Mouse (Mus musculus) heart, postnatal 0 days (tissue): ENCODE results near the gene Bhlha15. TPM values are rescaled to one million over a fixed set of nuclear protein-coding genes. Genes with fewer than 3 reads are reported as not detected.

Source experiments
- ATAC-seq: fragments of 200-750 bp; cut with Nextera tagmentation; 2 replicates; pipeline ENCODE4 v1.8.0; 2017; ENCODE audit warnings: low read depth, moderate number of reproducible peaks, moderate library complexity; ENCODE audit not compliant: insufficient read depth
- DNase-seq: peaks from one replicate; pipeline ENCODE4 v3.0.0-alpha.2; 2016; ENCODE audit warnings: low spot score
- H3K27ac ChIP-seq: fragments of 300-500 bp; sonication (generic); 2 replicates; pipeline ENCODE4 v1.5.1; 2014; ENCODE audit warnings: low read depth, mild to moderate bottlenecking
- H3K27me3 ChIP-seq: fragments of 300-500 bp; sonication (generic); 2 replicates; pipeline ENCODE4 v1.6.1; 2014; ENCODE audit warnings: low read length, mixed read lengths; ENCODE audit not compliant: control insufficient read depth, insufficient read depth
- H3K36me3 ChIP-seq: fragments of 300-500 bp; sonication (generic); replicated peaks from 2 replicates; pipeline ENCODE4 v1.6.1; 2014; ENCODE audit warnings: low read length, mixed read lengths; ENCODE audit not compliant: control insufficient read depth, insufficient read depth
- H3K4me1 ChIP-seq: fragments of 300-500 bp; sonication (generic); 2 replicates; pipeline ENCODE4 v1.6.1; 2014; ENCODE audit warnings: antibody characterized with exemption; ENCODE audit not compliant: control insufficient read depth, insufficient read depth
- H3K4me2 ChIP-seq: fragments of 300-500 bp; sonication (generic); 2 replicates; pipeline ENCODE4 v1.6.1; 2014; ENCODE audit warnings: low read depth, mild to moderate bottlenecking, low read length, moderate library complexity
- H3K4me3 ChIP-seq: fragments of 300-500 bp; sonication (generic); 2 replicates; pipeline ENCODE4 v1.5.1; 2014; ENCODE audit warnings: low read depth, low read length
- H3K9ac ChIP-seq: fragments of 300-500 bp; sonication (generic); replicated peaks from 2 replicates; pipeline ENCODE4 v1.6.1; 2014; ENCODE audit warnings: low read depth, low read length, mixed read lengths
- H3K9me3 ChIP-seq: fragments of 300-500 bp; sonication (generic); replicated peaks from 2 replicates; pipeline ENCODE4 v1.6.1; 2016; ENCODE audit warnings: low read length; ENCODE audit not compliant: control insufficient read depth
- CTCF ChIP-seq: IDR thresholded peaks from 2 replicates; pipeline ENCODE4 v1.5.1; 2016; ENCODE audit warnings: antibody characterized with exemption, control low read depth, low read depth
- EP300 ChIP-seq: IDR thresholded peaks from 2 replicates; pipeline ENCODE4 v1.6.1; 2016; ENCODE audit warnings: antibody characterized with exemption, low read depth
- WGBS: fragments of 180-500 bp; shearing (Covaris S2); extraction: QIAGEN DNeasy Blood & Tissue Kit; methylation state at CpG from one replicate; pipeline ENCODE4 v1.1.7; 2014; 5-methylcytosine and 5-hydroxymethylcytosine counted together
- polyA plus RNA-seq: library from polyadenylated mRNA; unstranded; fragments of >200 nt; fragmentation: Nextera tagmentation; extraction: Ambion mirVana; gene quantifications from 2 replicates; pipeline ENCODE4 v1.2.1, GENCODE M21; 2015
- total RNA-seq: library from RNA; depleted of rRNA; stranded (reverse); fragments of >200 nt; gene quantifications from 2 replicates; pipeline ENCODE4 v1.2.3, GENCODE M21; 2014; ENCODE audit warnings: low replicate concordance; rRNA removed

Bhlha15 gene
- total and polyA plus RNA-seq, 2 experiments from 2014 or later = 0.04 to 0.31 TPM

- H3K27me3 ChIP-seq = no peaks in the 10 kb centered on the region
- no peak overlapping the region for H3K4me2 ChIP-seq
- no peak for TF ChIP-seq CTCF
- TF ChIP-seq EP300 = no peak
- H3K4me3 ChIP-seq = no peak overlapping the region
- no peaks in the 10 kb centered on the region for H3K4me1 ChIP-seq
- no peaks in the 10 kb centered on the region for H3K36me3 ChIP-seq
- no peak overlapping the region for H3K27ac ChIP-seq
- H3K9ac ChIP-seq = no peak overlapping the region
- ATAC-seq (no peak), DNase-seq (no peak)
- peaks cover 9% of the 10 kb centered on the region; the same call in 1 of the 2 replicates for H3K9me3 ChIP-seq
- 81% methylated on average over 5 of the region's 5 CpGs for WGBS
Measured at GRCm38 (mm10) chr5:144232531-144232930, 42.4 kb downstream of the Bhlha15 start.

DNA sequence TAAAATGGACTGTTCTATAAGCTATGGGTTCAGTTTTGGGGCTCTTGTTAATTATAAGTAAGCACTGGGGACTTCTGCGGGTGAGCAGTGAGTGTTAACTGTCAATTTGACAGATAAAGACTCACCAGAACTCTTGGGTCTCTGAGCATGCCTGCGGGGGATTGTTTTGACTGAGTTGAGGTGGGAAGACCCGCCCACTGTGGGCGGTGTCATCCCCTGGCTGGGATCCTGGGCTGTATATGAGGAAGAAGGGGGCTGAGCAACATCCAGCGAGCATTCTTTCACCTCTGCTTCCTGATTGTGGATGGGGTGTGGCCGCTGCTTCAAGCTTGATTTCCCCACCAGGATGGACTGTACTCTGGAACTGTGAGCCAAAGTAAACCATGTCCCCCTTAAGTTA is 44.1 kb downstream of the Bhlha15 start:
- no peak for ATAC-seq

GRCm38 (mm10) chr5:144234714-144235113 is 44.6 kb downstream of the Bhlha15 start:
- Histone ChIP-seq H3K4me3 (no peak overlapping the region), H3K36me3 (no peaks in the 10 kb centered on the region), H3K4me1 (no peaks in the 10 kb centered on the region), H3K4me2 (no peak overlapping the region), H3K27me3 (no peaks in the 10 kb centered on the region), H3K9me3 (peaks cover 9% of the 10 kb centered on the region; the same call in 1 of the 2 replicates), H3K27ac (no peak overlapping the region), H3K9ac (no peak overlapping the region)
- WGBS = 79% methylated on average over 7 of the region's 7 CpGs
- no peak for DNase-seq
- no peak for ATAC-seq
- TF ChIP-seq EP300 (no peak), CTCF (no peak)

More for the DNA sequence above, 44.1 kb downstream of the Bhlha15 start:
- Histone ChIP-seq H3K9ac (no peak overlapping the region), H3K4me3 (no peak overlapping the region), H3K4me1 (no peaks in the 10 kb centered on the region), H3K36me3 (no peaks in the 10 kb centered on the region), H3K9me3 (peaks cover 9% of the 10 kb centered on the region; the same call in 1 of the 2 replicates), H3K4me2 (no peak overlapping the region), H3K27ac (no peak overlapping the region), H3K27me3 (no peaks in the 10 kb centered on the region)
- no peak for DNase-seq
- WGBS = 63% methylated on average over 6 of the region's 6 CpGs
- TF ChIP-seq CTCF = no peak
- TF ChIP-seq EP300 = no peak

- TF ChIP-seq CTCF (no peak), EP300 (no peak)
- no peak overlapping the region for H3K9ac ChIP-seq
- no peak overlapping the region for H3K27ac ChIP-seq
- H3K4me3 ChIP-seq = no peak overlapping the region
- H3K36me3 ChIP-seq = no peaks in the 10 kb centered on the region
- H3K9me3 ChIP-seq = 0 out of 2 replicates have a peak, but pooled peaks cover 3% of the 10 kb centered on the region
- no peaks in the 10 kb centered on the region for H3K4me1 ChIP-seq
- H3K4me2 ChIP-seq = no peak overlapping the region
- WGBS = 76% methylated on average over 1 of the region's 1 CpGs
- H3K27me3 ChIP-seq = no peaks in the 10 kb centered on the region
- no peak for DNase-seq
- ATAC-seq = no peak
Measured at GRCm38 (mm10) chr5:144238969-144239368, 48.9 kb downstream of the Bhlha15 start.

Other genes with a start within 250 kb of the Bhlha15 start
- 33.7 and 34.0 TPM in 2 replicates for gene Ccz1, start 175.4 kb upstream of the Bhlha15 start, total RNA-seq
- 43.3 and 44.2 TPM in 2 replicates for gene Ccz1, start 175.4 kb upstream of the Bhlha15 start, polyA plus RNA-seq
- gene Ocm, start 163.6 kb upstream of the Bhlha15 start, total RNA-seq = not detected in 2 replicates
- gene Ocm, start 163.6 kb upstream of the Bhlha15 start, polyA plus RNA-seq = not detected in 2 replicates
- 19.5 and 23.2 TPM in 2 replicates for gene Lmtk2, start 89.8 kb upstream of the Bhlha15 start, total RNA-seq
- 2.2 and 2.5 TPM in 2 replicates for gene Lmtk2, start 89.8 kb upstream of the Bhlha15 start, polyA plus RNA-seq
- 19.2 and 28.3 TPM in 2 replicates for gene Tecpr1, start 33.3 kb downstream of the Bhlha15 start, total RNA-seq
- gene Tecpr1, start 33.3 kb downstream of the Bhlha15 start, polyA plus RNA-seq = 11.7 and 13.5 TPM in 2 replicates
- gene Bri3, start 54.2 kb downstream of the Bhlha15 start, total RNA-seq = 51.3 and 71.0 TPM in 2 replicates
- gene Bri3, start 54.2 kb downstream of the Bhlha15 start, polyA plus RNA-seq = 278 and 304 TPM in 2 replicates
- gene Baiap2l1, start 167.8 kb downstream of the Bhlha15 start, total RNA-seq = 6.0 and 6.2 TPM in 2 replicates
- gene Baiap2l1, start 167.8 kb downstream of the Bhlha15 start, polyA plus RNA-seq = 10.2 and 11.1 TPM in 2 replicates